Mouse (Mus musculus): ENCODE measurements around the gene Ahnak.

Gene Ahnak

DNA sequence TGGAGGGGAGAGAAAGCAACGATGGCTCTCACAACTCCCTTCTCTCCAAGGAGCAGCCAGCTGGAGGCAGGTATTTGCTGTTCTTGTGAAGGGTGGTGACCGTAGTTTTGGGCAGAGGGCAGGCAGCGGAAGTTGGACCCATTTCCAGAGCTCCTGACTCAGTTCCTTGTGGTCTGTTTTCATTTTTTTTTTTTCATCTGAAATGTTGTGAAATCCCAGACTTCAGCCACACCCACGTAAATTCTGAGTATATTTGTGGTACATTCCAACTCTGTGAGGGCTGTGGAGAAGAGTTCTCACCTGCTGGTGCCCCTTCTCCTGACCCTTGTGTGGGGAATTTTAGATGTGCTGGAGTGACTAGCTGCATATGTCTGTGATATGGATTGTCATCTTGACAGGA, 71.0 kb downstream of the Ahnak start:
- in situ Hi-C loops (cut with MboI; ENCODE audit: low sequenced_read_pairs), result no loop called here

- in situ Hi-C loops (cut with MboI; ENCODE audit: low sequenced_read_pairs), result no loop called here
Measured at GRCm38 (mm10) chr19:9061221-9061893, 72.3 kb downstream of the Ahnak start.

- in situ Hi-C loops (cut with MboI; ENCODE audit: low sequenced_read_pairs), result no loop called here
Measured at GRCm38 (mm10) chr19:9062822-9063221, 73.7 kb downstream of the Ahnak start.

DNA sequence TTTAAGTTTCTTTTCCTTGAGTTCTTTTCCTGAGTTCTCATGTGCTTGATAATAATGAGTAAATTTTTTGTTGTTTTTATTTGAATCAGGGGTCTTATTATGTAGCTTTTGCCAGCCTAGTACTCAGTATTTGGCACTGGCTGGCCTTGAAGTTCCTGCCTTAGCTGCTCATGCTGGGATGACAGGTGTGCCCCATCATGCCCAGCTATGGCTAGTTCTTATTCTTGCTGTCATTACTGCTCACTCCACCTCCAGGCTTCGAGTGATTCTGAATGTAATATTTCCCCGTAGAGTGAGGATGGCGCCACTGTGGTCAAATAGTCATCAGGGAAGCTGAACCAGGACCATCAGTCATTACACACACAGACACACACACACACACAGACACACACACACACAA, 74.7 kb downstream of the Ahnak start:
- in situ Hi-C loops (cut with MboI; ENCODE audit: low sequenced_read_pairs), result no loop called here

DNA sequence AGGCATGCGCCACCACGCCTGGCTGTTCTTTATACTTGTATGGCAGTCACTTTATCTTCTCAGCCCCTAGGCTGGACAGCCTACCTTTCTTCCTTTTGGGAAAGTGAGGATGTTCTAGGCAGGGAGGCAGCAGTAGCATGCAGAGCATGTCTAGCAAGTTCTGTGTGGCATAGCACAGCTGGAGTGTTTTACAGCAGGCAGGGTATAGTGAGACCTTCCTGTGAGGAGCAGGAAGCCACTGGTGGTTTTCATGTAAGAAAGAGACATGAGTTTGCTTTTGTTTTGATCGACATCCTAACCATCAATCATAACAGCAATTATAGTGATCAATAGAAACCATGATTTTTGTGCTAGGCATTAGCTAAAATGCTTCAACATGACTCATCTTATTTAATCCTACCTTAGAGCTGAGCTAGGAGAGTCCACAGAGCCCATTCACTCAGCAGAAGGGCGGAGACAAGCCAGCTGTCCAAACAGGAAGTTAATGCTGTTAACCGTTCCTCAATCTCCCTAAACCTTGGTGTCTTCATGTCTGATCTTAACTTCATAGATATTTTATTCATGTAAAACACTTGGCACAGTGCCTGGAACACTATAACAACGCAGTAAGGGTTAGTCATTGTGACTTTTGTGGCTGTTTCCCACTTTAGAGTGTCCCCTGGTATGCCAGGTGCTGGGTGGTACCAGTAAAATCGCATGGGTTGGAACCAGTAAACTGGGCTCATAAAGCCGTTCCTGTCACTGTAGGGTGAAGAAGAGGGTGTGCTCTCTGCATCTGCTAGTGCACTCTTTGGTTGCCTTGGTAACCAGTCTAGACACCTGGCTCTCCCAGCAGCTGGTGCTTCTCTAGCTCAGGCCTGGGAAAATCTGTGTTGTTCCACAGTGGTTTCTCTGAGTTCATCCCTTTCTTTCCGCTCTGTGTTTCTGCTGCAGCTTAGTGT, 76.8 kb downstream of the Ahnak start:
- in situ Hi-C loops (cut with MboI; ENCODE audit: low sequenced_read_pairs), result no loop called here

- in situ Hi-C loops (cut with MboI; ENCODE audit: low sequenced_read_pairs), result no loop called here
Measured at GRCm38 (mm10) chr19:9067292-9067691, 78.2 kb downstream of the Ahnak start.

GRCm38 (mm10) chr19:9069687-9070307, 80.7 kb downstream of the Ahnak start:
- in situ Hi-C loops (cut with MboI; ENCODE audit: low sequenced_read_pairs), result loop anchor here (10.0 kb wide), 1 partner anchor 75 kb away; no protein-coding TSS in a partner anchor

- in situ Hi-C loops (cut with MboI; ENCODE audit: low sequenced_read_pairs), result loop anchor here (10.0 kb wide), 1 partner anchor 76 kb away; no protein-coding TSS in a partner anchor
Measured at GRCm38 (mm10) chr19:9070316-9070715, 81.2 kb downstream of the Ahnak start.

GRCm38 (mm10) chr19:9071456-9072156, 82.5 kb downstream of the Ahnak start:
- in situ Hi-C loops (cut with MboI; ENCODE audit: low sequenced_read_pairs), result loop anchor here (10.0 kb wide), 1 partner anchor 77 kb away; no protein-coding TSS in a partner anchor

- in situ Hi-C loops (cut with MboI; ENCODE audit: low sequenced_read_pairs), result loop anchor here (10.0 kb wide), 1 partner anchor 77 kb away; no protein-coding TSS in a partner anchor
Measured at GRCm38 (mm10) chr19:9072157-9072530, 83.1 kb downstream of the Ahnak start.

- in situ Hi-C loops (cut with MboI; ENCODE audit: low sequenced_read_pairs), result loop anchor here (10.0 kb wide), 1 partner anchor 79 kb away; no protein-coding TSS in a partner anchor
Measured at GRCm38 (mm10) chr19:9073776-9074411, 84.8 kb downstream of the Ahnak start.

DNA sequence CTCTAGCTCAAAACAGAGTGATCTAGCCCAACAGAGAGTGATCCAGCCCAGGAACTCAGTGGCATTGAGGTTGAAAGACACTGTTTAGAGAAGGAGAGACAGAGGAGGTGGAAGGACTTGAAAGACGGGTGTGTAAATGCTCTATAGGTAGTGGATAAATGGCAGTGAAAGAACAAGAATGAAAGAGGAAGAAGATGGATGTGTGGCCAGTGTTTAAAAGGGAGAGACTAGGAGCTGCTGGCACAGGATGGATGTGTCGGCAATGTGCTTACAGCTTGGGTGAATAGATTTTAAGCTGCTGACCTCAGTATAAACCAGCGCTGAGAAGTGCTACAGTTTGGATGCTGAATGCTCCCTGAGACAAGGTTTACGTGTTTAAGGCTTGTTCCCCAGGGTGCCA, 85.3 kb downstream of the Ahnak start:
- in situ Hi-C loops (cut with MboI; ENCODE audit: low sequenced_read_pairs), result loop anchor here (10.0 kb wide), 1 partner anchor 80 kb away; no protein-coding TSS in a partner anchor

- in situ Hi-C loops (cut with MboI; ENCODE audit: low sequenced_read_pairs), result loop anchor here (10.0 kb wide), 1 partner anchor 81 kb away; no protein-coding TSS in a partner anchor
Measured at GRCm38 (mm10) chr19:9075558-9075957, 86.5 kb downstream of the Ahnak start.

- in situ Hi-C loops (cut with MboI; ENCODE audit: low sequenced_read_pairs), result loop anchor here (10.0 kb wide), 1 partner anchor 81 kb away; no protein-coding TSS in a partner anchor
Measured at GRCm38 (mm10) chr19:9076035-9076434, 87.0 kb downstream of the Ahnak start.

DNA sequence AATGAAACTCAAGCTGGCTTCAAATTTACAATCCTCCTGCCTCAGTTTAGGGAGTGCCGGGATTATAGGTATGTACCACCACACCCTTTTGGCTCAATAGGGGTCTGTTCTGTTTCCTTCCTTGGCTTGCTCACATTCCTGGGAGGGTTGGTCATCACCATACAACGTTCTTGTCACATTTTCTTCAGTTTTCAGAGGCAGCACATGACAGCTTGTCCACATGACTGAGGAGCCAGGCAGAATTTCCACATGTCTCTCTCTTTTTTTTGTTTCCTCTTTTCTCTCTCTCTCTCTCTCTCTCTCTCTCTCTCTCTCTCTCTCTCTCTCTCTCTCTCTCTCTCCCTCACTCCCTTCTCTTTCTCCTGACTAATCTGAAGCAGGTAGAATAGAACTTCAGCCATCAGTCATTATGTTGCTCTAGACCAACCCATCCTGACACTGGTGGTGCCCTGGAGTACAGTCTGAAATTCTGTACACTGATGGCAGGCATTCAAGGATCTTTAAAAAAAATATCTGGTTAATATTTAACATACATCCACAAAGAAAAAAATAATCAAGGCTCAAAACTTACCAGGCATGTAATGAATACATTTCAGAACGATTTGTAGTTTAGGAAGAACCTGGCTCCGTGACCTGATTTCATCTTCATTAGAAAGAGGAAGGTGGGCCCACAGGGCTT, 88.0 kb downstream of the Ahnak start:
- in situ Hi-C loops (cut with MboI; ENCODE audit: low sequenced_read_pairs), result loop anchor here (10.0 kb wide), 1 partner anchor 82 kb away; no protein-coding TSS in a partner anchor

- in situ Hi-C loops (cut with MboI; ENCODE audit: low sequenced_read_pairs), result loop anchor here (10.0 kb wide), 1 partner anchor 85 kb away; no protein-coding TSS in a partner anchor
Measured at GRCm38 (mm10) chr19:9079916-9080315, 90.8 kb downstream of the Ahnak start.

GRCm38 (mm10) chr19:9081311-9082190, 92.5 kb downstream of the Ahnak start:
- in situ Hi-C loops (cut with MboI; ENCODE audit: low sequenced_read_pairs), result no loop called here

All from CH12F3 (cell line).